Mouse (Mus musculus): Measurements from ENCODE around the gene Cklf. TPM values are rescaled to one million over a fixed set of nuclear protein-coding genes. Genes with fewer than 3 reads are reported as not detected.
"Not testable (repeated sequence)": the region's sequence is repeated elsewhere in the genome, so short reads cannot be mapped to it uniquely, and the experiment has no call there.

Cklf gene
- polyA plus RNA-seq, 1 experiment from 2014 or later: 36.1 TPM

DNA sequence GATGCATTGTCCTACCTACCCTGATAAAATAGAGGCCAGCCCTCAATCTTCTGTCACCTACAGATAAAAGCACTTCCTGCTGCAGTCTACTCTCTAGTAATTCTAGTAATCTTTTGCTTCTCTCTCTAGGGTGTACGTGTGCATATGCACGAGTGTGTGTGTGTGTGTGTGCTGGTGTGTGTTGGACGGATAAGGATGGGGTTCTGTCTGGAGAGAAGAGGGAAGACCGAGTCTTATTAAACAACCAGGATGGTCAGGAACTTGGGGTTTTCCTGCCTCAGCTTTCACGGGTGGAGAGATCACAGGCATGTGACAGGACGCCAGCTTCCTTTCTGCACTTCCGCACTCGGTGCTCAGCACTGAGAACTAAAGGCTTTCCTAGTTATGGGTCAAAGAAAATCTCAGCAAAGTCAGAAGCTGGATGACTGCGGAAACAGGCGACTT, 11.2 kb upstream of the Cklf start:
- Histone ChIP-seq H3K4me1 (replicated peaks) (no peaks in the 10 kb centered on the region), H3K4me2 (no peak overlapping the region), H3K27ac (no peak overlapping the region), H3K9ac (no peak overlapping the region), H3K27me3 (no peaks in the 10 kb centered on the region), H3K9me3 (no peaks in the 10 kb centered on the region), H3K36me3 (peaks cover 99% of the 10 kb centered on the region), H3K4me3 (no peak overlapping the region)
- WGBS: 89% methylated on average over 10 of the region's 10 CpGs
- no peak for ATAC-seq (ENCODE audit: low FRiP score)

DNA sequence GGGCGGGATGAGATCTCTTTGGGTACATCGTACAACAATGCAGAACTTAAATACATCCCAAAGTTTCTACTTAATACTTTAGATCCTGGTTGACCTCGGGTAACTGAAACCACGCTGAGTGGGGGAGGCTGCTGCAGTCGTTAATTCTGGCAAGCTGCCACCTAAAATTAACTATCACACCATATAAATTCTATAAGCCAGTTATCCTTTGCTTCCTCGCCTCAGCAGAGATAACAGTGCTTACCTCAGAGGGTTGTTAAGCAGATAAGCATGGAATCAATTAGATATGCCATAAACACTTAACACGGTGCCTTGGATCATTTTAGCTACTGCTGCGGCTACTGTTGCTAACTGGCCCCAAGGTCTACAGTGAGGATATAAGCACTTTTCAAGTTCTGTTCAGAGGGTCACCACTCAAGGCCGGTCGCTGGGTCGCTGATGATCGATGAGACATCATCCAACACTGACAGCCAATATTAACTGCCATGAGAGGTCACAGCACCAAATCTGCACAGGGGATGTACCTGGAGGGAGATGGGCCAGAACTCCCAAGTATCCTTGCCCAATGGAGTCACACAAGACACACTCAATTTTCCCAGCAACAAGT, 8.5 kb upstream of the Cklf start:
- Histone ChIP-seq H3K4me2 (no peak overlapping the region), H3K36me3 (peaks cover 82% of the 10 kb centered on the region), H3K9ac (no peak overlapping the region), H3K27ac (no peak overlapping the region), H3K4me3 (no peak overlapping the region), H3K27me3 (no peaks in the 10 kb centered on the region), H3K9me3 (no peaks in the 10 kb centered on the region), H3K4me1 (replicated peaks) (peaks cover 7% of the 10 kb centered on the region)
- no peak for ATAC-seq (ENCODE audit: low FRiP score)
- 83% methylated on average over 12 of the region's 12 CpGs for WGBS

DNA sequence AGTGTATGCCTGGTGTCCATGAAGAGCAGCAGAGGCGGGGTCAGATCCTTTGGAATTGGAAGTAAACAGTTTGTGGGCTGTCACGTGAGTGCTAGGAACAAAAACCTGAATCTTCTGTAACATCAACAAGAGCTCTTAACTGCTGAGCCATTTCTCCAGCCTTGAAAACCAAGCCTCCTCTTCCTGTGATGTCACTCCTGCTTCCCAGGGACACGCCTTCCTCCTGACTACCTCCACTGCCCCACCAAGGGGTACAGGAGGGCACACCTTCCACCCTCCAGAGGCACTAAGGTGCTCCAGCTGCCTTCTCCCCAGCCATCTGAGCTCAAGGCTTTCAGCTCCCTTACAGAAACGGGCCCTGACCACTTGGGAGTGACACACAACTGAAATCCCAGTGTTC, 4.0 kb upstream of the Cklf start:
- Histone ChIP-seq H3K27me3 (no peaks in the 10 kb centered on the region), H3K36me3 (peaks cover 38% of the 10 kb centered on the region), H3K4me3 (no peak overlapping the region), H3K4me2 (no peak overlapping the region), H3K9ac (peak overlapping the region; percentile 56), H3K27ac (no peak overlapping the region), H3K9me3 (no peaks in the 10 kb centered on the region), H3K4me1 (replicated peaks) (peaks cover 24% of the 10 kb centered on the region)
- WGBS: 88% methylated on average over 4 of the region's 4 CpGs
- no peak for ATAC-seq (ENCODE audit: low FRiP score)

DNA sequence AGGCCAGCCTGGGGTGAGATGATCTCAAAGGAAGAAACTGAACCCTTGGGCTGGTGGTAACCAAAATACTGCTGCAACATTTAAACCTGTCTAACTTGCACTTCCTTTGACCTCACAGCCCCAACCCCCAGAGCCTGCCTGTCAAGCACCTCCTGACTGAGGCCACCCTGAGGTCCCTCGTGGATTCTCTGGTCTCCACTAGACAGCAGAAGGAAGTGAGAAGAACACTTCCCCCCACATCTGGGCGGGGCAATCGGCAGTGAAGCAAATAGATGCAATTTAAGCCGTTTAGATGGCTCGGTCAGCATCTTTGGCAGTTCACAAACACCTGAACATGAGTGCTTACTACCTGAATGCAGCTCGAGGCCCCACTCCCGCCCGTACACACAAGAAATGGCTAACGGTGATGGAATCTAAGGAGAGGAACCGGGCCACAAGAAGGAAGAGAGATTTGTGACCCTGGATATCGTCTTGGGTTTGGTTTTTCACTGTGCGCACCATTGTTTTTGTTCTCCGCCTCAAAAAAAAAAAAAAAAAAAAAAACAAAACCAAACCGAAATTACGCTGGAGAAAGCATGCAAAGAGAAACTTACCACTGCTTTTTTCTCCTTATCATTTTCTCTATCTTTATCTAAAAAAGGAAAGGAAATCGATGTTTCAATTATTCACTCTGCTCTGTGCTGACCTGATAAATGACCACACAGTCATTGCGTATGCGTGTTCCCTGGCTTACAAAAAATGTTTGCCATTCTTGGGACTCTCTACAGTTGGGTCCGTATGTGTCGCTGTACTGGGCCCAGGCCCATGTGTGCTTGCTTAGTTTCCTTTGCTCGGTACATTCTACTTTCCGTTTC, 3.4 kb upstream of the Cklf start:
- no peak for ATAC-seq (ENCODE audit: low FRiP score)
- Histone ChIP-seq H3K4me1 (replicated peaks) (peaks cover 26% of the 10 kb centered on the region), H3K9me3 (no peaks in the 10 kb centered on the region), H3K36me3 (peaks cover 31% of the 10 kb centered on the region), H3K4me2 (peak overlapping the region; percentile 91), H3K9ac (peak overlapping the region; percentile 87), H3K27ac (0 out of 2 replicates have a peak overlapping the region, but pooled peaks have one; percentile 45), H3K4me3 (peak overlapping the region; percentile 80), H3K27me3 (no peaks in the 10 kb centered on the region)
- WGBS: 75% methylated on average over 22 of the region's 22 CpGs

DNA sequence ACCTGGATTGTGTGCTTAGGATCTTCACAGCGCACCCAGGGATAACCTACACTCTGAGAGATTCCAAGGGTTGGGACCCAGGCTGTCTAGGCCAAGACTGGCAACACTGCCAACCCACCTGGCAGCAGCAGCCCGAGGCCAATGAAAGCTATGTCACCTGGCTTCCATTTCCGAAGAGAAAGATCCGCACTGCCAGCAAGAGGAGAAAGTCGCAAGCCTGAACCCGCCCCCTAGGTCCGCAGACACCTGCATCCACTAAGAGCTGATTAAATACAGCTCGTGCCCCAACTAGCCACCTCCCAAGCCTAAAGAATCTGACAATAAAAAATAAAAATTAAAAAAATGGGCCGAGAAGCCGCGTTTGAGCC, 2.8 kb upstream of the Cklf start:
- Histone ChIP-seq H3K4me3 (peak overlapping the region; percentile 80), H3K9me3 (no peaks in the 10 kb centered on the region), H3K4me1 (replicated peaks) (peaks cover 26% of the 10 kb centered on the region), H3K27ac (peak overlapping the region; percentile 45; the same call in 1 of the 2 replicates), H3K27me3 (no peaks in the 10 kb centered on the region), H3K9ac (peak overlapping the region; percentile 87), H3K4me2 (peak overlapping the region; percentile 91), H3K36me3 (peaks cover 25% of the 10 kb centered on the region)
- peak; percentile 23 for ATAC-seq (ENCODE audit: low FRiP score)
- 4% methylated on average over 11 of the region's 11 CpGs for WGBS

DNA sequence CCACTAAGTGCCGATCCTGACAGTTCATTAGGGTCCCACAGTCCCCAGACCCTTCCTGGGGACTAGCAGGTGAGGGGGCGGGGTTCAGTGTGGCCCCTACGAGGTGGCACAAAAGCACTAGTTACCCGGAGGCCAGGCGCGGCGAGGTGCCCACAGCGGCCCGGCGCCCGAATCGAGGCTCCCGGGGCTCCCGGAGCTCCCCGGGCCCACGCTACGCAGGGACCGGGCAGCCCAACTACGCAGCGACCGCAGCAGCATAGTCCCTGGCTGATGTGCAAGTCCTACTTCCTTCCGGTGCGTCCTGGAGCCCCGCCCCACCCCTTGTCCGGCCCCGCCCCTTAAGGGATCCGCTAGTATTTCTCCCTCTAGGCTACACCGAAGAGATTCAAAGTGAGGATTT, 2.4 kb upstream of the Cklf start, which contains the start of gene Tk2:
Gene Tk2, minus strand, starts transcription at position 283 of the 400 bp plus-strand sequence.
- peak within 1 kb of the TSS; percentile 91 for H3K4me2 ChIP-seq
- H3K27ac ChIP-seq: peak within 1 kb of the TSS; percentile 45; the same call in 1 of the 2 replicates
- peaks cover 26% of the 10 kb centered on the region for H3K4me1 ChIP-seq (replicated peaks)
- no peaks in the 10 kb centered on the region for H3K9me3 ChIP-seq
- peaks cover 21% of the 10 kb centered on the region for H3K36me3 ChIP-seq
- WGBS: under 1% methylated on average over 28 of the region's 28 CpGs
- H3K9ac ChIP-seq: peak within 1 kb of the TSS; percentile 87
- no peaks in the 10 kb centered on the region for H3K27me3 ChIP-seq
- H3K4me3 ChIP-seq: peak within 1 kb of the TSS; percentile 80
- ATAC-seq (ENCODE audit: low FRiP score): peak; percentile 93

DNA sequence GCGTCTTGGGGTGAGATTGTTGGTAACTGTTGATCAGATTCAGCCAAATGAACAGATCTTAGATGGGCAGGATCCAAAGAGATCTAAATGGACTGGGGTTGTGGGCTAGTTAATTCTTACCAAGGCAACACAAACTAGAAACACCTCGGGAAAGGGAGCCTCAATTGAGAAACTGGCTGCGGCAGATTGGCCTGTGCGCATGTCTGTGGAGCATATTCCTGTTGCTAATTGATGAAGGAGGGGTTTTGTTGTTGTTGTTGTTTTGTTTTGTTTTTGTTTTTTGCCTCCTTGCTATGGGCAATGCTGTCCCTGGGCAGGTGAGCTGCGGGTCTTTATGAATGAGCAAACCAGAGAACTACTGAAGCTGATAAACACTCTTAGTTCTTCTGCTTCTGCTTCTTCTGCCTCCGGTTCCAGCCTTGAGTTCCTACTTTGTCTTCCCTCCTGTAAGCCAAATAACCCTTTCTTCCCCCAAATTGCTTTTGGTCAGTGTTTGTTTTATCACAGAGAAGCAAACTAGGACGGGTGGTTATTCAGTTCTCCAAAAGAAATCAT, 1.1 kb upstream of the Cklf start:
- ATAC-seq (ENCODE audit: low FRiP score): no peak
- H3K27me3 ChIP-seq: no peaks in the 10 kb centered on the region
- no peak overlapping the region for H3K4me3 ChIP-seq
- no peaks in the 10 kb centered on the region for H3K9me3 ChIP-seq
- peaks cover 26% of the 10 kb centered on the region for H3K4me1 ChIP-seq (replicated peaks)
- H3K4me2 ChIP-seq: no peak overlapping the region
- H3K36me3 ChIP-seq: peaks cover 10% of the 10 kb centered on the region
- H3K27ac ChIP-seq: no peak overlapping the region
- H3K9ac ChIP-seq: no peak overlapping the region
- 87% methylated on average over 7 of the region's 7 CpGs for WGBS

DNA sequence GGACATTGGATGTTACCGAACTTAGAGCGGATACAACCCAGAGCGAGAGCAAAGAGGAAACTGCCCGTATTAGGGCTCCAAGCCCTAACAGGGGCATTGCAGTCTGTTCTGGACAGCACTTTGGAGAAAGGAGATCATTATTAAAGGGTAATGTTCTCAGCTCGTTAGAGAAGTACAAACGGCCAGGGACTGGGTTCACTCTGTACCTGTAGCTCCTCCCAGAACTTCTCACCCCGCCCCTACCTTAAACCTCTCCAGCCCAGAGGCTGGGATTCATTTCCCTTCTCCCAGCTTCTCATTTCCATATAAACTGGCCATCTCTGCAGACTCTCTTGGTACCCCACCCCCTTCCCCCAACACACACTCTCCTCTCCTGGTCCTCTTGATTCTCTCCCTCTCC, 800 bp downstream of the Cklf start:
- Histone ChIP-seq H3K27me3 (no peaks in the 10 kb centered on the region), H3K4me3 (peak overlapping the region; percentile 66), H3K27ac (peak overlapping the region; percentile 76; the same call in 1 of the 2 replicates), H3K36me3 (no peaks in the 10 kb centered on the region), H3K4me2 (peak overlapping the region; percentile 77), H3K9me3 (no peaks in the 10 kb centered on the region), H3K9ac (peak overlapping the region; percentile 75), H3K4me1 (replicated peaks) (peaks cover 26% of the 10 kb centered on the region)
- WGBS: 0% methylated on average over 7 of the region's 7 CpGs
- ATAC-seq (ENCODE audit: low FRiP score): no peak

DNA sequence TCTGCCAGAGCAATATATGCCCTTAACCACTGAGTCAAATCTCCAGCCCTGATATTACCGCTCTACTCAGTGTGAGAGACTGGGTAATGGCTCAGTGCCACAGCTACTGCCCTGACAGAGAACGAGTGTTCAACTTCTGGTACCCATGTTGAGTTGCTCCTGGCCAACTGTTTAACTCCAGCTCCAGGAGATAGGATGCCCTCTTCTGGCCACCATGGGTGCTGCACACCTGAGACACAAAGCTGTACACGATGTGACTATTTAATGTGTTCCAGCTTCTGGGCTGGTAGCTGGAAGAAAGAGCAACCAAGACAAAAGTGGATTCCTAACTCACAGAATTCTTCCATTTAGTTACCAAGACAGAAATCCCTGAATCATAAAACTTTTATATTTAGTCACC, 2.4 kb downstream of the Cklf start:
- H3K4me2 ChIP-seq: no peak overlapping the region
- no peak for ATAC-seq (ENCODE audit: low FRiP score)
- no peak overlapping the region for H3K9ac ChIP-seq
- no peak overlapping the region for H3K4me3 ChIP-seq
- H3K27ac ChIP-seq: no peak overlapping the region
- no peaks in the 10 kb centered on the region for H3K27me3 ChIP-seq
- peaks cover 8% of the 10 kb centered on the region for H3K36me3 ChIP-seq
- 91% methylated on average over 3 of the region's 3 CpGs for WGBS
- H3K9me3 ChIP-seq: no peaks in the 10 kb centered on the region
- peaks cover 10% of the 10 kb centered on the region for H3K4me1 ChIP-seq (replicated peaks)

- not testable (repeated sequence) for H3K9me3 ChIP-seq
These were observed 11.1 kb downstream of the Cklf start for GRCm38 (mm10) chr8:104261802-104262201.

GRCm38 (mm10) chr8:104264271-104264935, 13.7 kb downstream of the Cklf start:
- not testable (repeated sequence) for H3K4me1 ChIP-seq (replicated peaks); H3K9me3 ChIP-seq; H3K9ac ChIP-seq; H3K27ac ChIP-seq; ATAC-seq (ENCODE audit: low FRiP score); H3K4me3 ChIP-seq; H3K27me3 ChIP-seq; H3K4me2 ChIP-seq
- WGBS: 99% methylated on average over 22 of the region's 22 CpGs
- peaks cover 24% of the 10 kb centered on the region for H3K36me3 ChIP-seq

More at GRCm38 (mm10) chr8:104261802-104262201, 11.1 kb downstream of the Cklf start:
- 97% methylated on average over 5 of the region's 5 CpGs for WGBS
- ATAC-seq (ENCODE audit: low FRiP score); H3K4me2 ChIP-seq; H3K4me1 ChIP-seq (replicated peaks); H3K9ac ChIP-seq; H3K27ac ChIP-seq; H3K27me3 ChIP-seq; H3K4me3 ChIP-seq: not testable (repeated sequence)
- H3K36me3 ChIP-seq: peaks cover 45% of the 10 kb centered on the region

DNA sequence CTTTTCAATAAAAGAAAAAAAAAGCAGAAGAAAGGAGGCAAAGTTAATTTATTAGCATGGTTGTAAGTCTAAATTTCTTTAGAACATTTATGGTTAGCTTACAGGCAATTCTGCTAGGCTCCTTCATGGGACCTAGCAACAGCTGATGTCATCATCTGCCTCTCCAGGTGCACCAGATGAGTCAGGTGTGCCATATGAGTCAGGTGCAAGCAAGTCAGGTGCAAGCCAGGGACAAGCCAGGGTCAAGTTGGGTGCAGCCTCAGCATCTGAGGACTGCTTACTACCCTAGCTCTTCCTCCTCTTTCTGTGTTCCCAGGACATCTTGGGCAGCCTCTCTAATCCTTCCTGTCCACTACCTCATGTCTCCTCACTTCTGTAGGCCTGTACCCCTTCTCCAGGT, 17.7 kb downstream of the Cklf start:
- Histone ChIP-seq H3K9ac (no peak overlapping the region), H3K9me3 (no peaks in the 10 kb centered on the region), H3K27ac (no peak overlapping the region), H3K4me3 (no peak overlapping the region), H3K27me3 (no peaks in the 10 kb centered on the region), H3K4me2 (no peak overlapping the region), H3K4me1 (replicated peaks) (no peaks in the 10 kb centered on the region), H3K36me3 (peaks cover 15% of the 10 kb centered on the region)
- ATAC-seq (ENCODE audit: low FRiP score): no peak

All from hindbrain, embryonic 13.5 days (tissue).